Mouse (Mus musculus) CH12.LX (cell line): Measurements from ENCODE around the gene Inpp5f. TPM values are rescaled to one million over a fixed set of nuclear protein-coding genes. Genes with fewer than 3 reads are reported as not detected.
A peak's percentile ranks its signal among the peaks of the same experiment; 100 is the strongest.

Experiments
- DNase-seq: peaks from one replicate; pipeline ENCODE4 v3.0.0-alpha.2; 2013; ENCODE audit errors: extremely low read depth
- H3K27ac ChIP-seq: 2 replicates; pipeline ENCODE4 v1.5.1; 2012; ENCODE audit warnings: low read depth, mild to moderate bottlenecking, control low read depth, moderate library complexity; ENCODE audit not compliant: insufficient read depth
- H3K27me3 ChIP-seq: replicated peaks from 2 replicates; pipeline ENCODE3; 2012; ENCODE audit warnings: inconsistent platforms
- H3K36me3 ChIP-seq, 2 experiments: replicated peaks in 1 of 2; 2 replicates each; pipeline versions ENCODE3 to v1.6.1; 2012; ENCODE audit warnings: inconsistent platforms in 1 of 2, low read length in 1 of 2, mild to moderate bottlenecking in 1 of 2, mixed read lengths in 1 of 2, moderate library complexity in 1 of 2; ENCODE audit not compliant: control insufficient read depth in 1 of 2, insufficient read depth in 1 of 2
- H3K4me1 ChIP-seq, 2 experiments: 2 replicates each; pipeline ENCODE4 v1.6.1; 2012; ENCODE audit warnings: inconsistent platforms in 1 of 2, moderate library complexity in 1 of 2; ENCODE audit not compliant: insufficient read depth in 2 of 2, control insufficient read depth in 1 of 2
- H3K4me2 ChIP-seq: 2 replicates; pipeline ENCODE4 v1.6.1; 2012; ENCODE audit warnings: low read depth, mild to moderate bottlenecking, control low read depth; ENCODE audit not compliant: poor library complexity, insufficient read depth, severe bottlenecking
- H3K4me3 ChIP-seq, 3 experiments: fragments of 150-350 bp in 1 of 3; sonication (generic) in 1 of 3; replicated peaks in 1 of 3; 2 replicates each; pipeline versions ENCODE3 to v1.5.1; 2011 to 2012; ENCODE audit warnings: low read depth in 2 of 3, low read length in 2 of 3, mild to moderate bottlenecking in 2 of 3, moderate library complexity in 2 of 3, control low read depth in 1 of 3, improper control_type of control experiment in 1 of 3, inconsistent platforms in 1 of 3, mixed read lengths in 1 of 3; ENCODE audit not compliant: poor library complexity in 1 of 3
- H3K79me2 ChIP-seq: replicated peaks from 2 replicates; pipeline ENCODE4 v1.6.1; 2012; ENCODE audit warnings: mild to moderate bottlenecking, moderate library complexity; ENCODE audit not compliant: control insufficient read depth, poor library complexity, insufficient read depth, severe bottlenecking; ENCODE audit errors: extremely low read depth
- H3K9ac ChIP-seq: 2 replicates; pipeline ENCODE4 v1.6.1; 2012; ENCODE audit warnings: low read depth, mild to moderate bottlenecking, control low read depth, moderate library complexity; ENCODE audit not compliant: insufficient read depth
- H3K9me3 ChIP-seq: replicated peaks from 2 replicates; pipeline ENCODE3; 2012; ENCODE audit warnings: low read length, inconsistent platforms, mixed read lengths
- BHLHE40 ChIP-seq: IDR thresholded peaks from 2 replicates; pipeline ENCODE4 v1.6.1; 2011; ENCODE audit warnings: mild to moderate bottlenecking, low read depth, low read length, improper control_type of control experiment
- CHD1 ChIP-seq: IDR thresholded peaks from 2 replicates; pipeline ENCODE4 v1.6.1; 2012; ENCODE audit warnings: low read depth, low read length, improper control_type of control experiment, inconsistent platforms
- CHD2 ChIP-seq: IDR thresholded peaks from 2 replicates; pipeline ENCODE4 v1.6.1; 2011; ENCODE audit warnings: low read length, improper control_type of control experiment
- E2F4 ChIP-seq: IDR thresholded peaks from 2 replicates; pipeline ENCODE4 v1.6.1; 2011; ENCODE audit warnings: low read depth, low read length, improper control_type of control experiment; ENCODE audit not compliant: insufficient replicate concordance
- ELF1 ChIP-seq: IDR thresholded peaks from 2 replicates; pipeline ENCODE4 v1.6.1; 2014; ENCODE audit warnings: low read depth, mild to moderate bottlenecking, inconsistent platforms, low read length, improper control_type of control experiment
- EP300 ChIP-seq: IDR thresholded peaks from 2 replicates; pipeline ENCODE4 v1.6.1; 2011; ENCODE audit warnings: low read length, improper control_type of control experiment
- GABPA ChIP-seq: IDR thresholded peaks from 2 replicates; pipeline ENCODE4 v1.6.1; 2012; ENCODE audit warnings: low read depth, low read length, improper control_type of control experiment, inconsistent platforms; ENCODE audit not compliant: insufficient replicate concordance
- HCFC1 ChIP-seq: IDR thresholded peaks from 2 replicates; pipeline ENCODE4 v1.6.1; 2012; ENCODE audit warnings: low read depth, mild to moderate bottlenecking, inconsistent platforms, low read length, improper control_type of control experiment
- IRF4 ChIP-seq: IDR thresholded peaks from 2 replicates; pipeline ENCODE4 v1.6.1; 2014; ENCODE audit warnings: low read depth, mild to moderate bottlenecking, inconsistent platforms, low read length, improper control_type of control experiment
- KAT2A ChIP-seq: IDR thresholded peaks from 2 replicates; pipeline ENCODE4 v1.6.1; 2012; ENCODE audit warnings: low read length, improper control_type of control experiment, inconsistent platforms; ENCODE audit not compliant: insufficient replicate concordance
- MAX ChIP-seq: IDR thresholded peaks from 2 replicates; pipeline ENCODE4 v1.6.1; 2011; ENCODE audit warnings: low read length, improper control_type of control experiment
- MAZ ChIP-seq: IDR thresholded peaks from 2 replicates; pipeline ENCODE4 v1.6.1; 2012; ENCODE audit warnings: low read depth, mild to moderate bottlenecking, inconsistent platforms, low read length, improper control_type of control experiment, moderate library complexity
- MEF2A ChIP-seq: IDR thresholded peaks from 2 replicates; pipeline ENCODE4 v1.6.1; 2014; ENCODE audit warnings: low read depth, mild to moderate bottlenecking, inconsistent platforms, low read length, improper control_type of control experiment, borderline replicate concordance
- MXI1 ChIP-seq: IDR thresholded peaks from 2 replicates; pipeline ENCODE4 v1.6.1; 2011; ENCODE audit warnings: mild to moderate bottlenecking, low read depth, low read length, improper control_type of control experiment
- MYC ChIP-seq: IDR thresholded peaks from 2 replicates; pipeline ENCODE4 v1.6.1; 2011; ENCODE audit warnings: low read depth, mild to moderate bottlenecking, improper control_type of control experiment, low read length
- NRF1 ChIP-seq: IDR thresholded peaks from 2 replicates; pipeline ENCODE4 v1.6.1; 2014; ENCODE audit warnings: low read depth, mild to moderate bottlenecking, inconsistent platforms, low read length, improper control_type of control experiment, moderate library complexity
- POLR2A ChIP-seq: IDR thresholded peaks from 2 replicates; pipeline ENCODE4 v1.6.1; 2011; ENCODE audit warnings: low read depth, mild to moderate bottlenecking, improper control_type of control experiment, low read length
- POLR2AphosphoS2 ChIP-seq: IDR thresholded peaks from 2 replicates; pipeline ENCODE4 v1.6.1; 2011; ENCODE audit warnings: low read depth, low read length, improper control_type of control experiment
- RCOR1 ChIP-seq: conservative IDR thresholded peaks from 2 replicates; pipeline ENCODE4 v1.6.1; 2012; ENCODE audit warnings: low read depth, mild to moderate bottlenecking, inconsistent platforms, low read length, improper control_type of control experiment
- SMC3 ChIP-seq: IDR thresholded peaks from 2 replicates; pipeline ENCODE4 v1.6.1; 2011; ENCODE audit warnings: low read depth, low read length, improper control_type of control experiment
- TBP ChIP-seq: conservative IDR thresholded peaks from 2 replicates; pipeline ENCODE4 v1.6.1; 2011; ENCODE audit warnings: low read depth, low read length, improper control_type of control experiment
- TCF12 ChIP-seq: IDR thresholded peaks from 2 replicates; pipeline ENCODE4 v1.6.1; 2014; ENCODE audit warnings: low read depth, mild to moderate bottlenecking, inconsistent platforms, low read length, improper control_type of control experiment
- UBTF ChIP-seq: IDR thresholded peaks from 2 replicates; pipeline ENCODE4 v1.6.1; 2012; ENCODE audit warnings: low read depth, mild to moderate bottlenecking, inconsistent platforms, low read length, improper control_type of control experiment, moderate library complexity
- USF1 ChIP-seq: IDR thresholded peaks from 2 replicates; pipeline ENCODE4 v1.6.1; 2014; ENCODE audit warnings: low read depth, mild to moderate bottlenecking, inconsistent platforms, low read length, improper control_type of control experiment
- ZKSCAN1 ChIP-seq: IDR thresholded peaks from 2 replicates; pipeline ENCODE4 v1.6.1; 2012; ENCODE audit warnings: low read depth, inconsistent platforms, low read length, improper control_type of control experiment, borderline replicate concordance
- ZMIZ1 ChIP-seq: IDR thresholded peaks from 2 replicates; pipeline ENCODE4 v1.6.1; 2012; ENCODE audit warnings: low read depth, mild to moderate bottlenecking, inconsistent platforms, low read length, improper control_type of control experiment
- dilution Hi-C: fragments of 300-500 bp; cut with MboI; formaldehyde crosslinking; loops from 2 replicates; pipeline ENCODE4 v1.14.3; 2020; ENCODE audit warnings: low sequenced_read_pairs; ENCODE audit not compliant: extremely low pct_unique_long_range_greater_than_20kb, extremely low pct_ligation_motif_present
- in situ Hi-C: fragments of 300-500 bp; cut with MboI; formaldehyde crosslinking; loops from 3 replicates; pipeline ENCODE4 v1.14.3; 2019; ENCODE audit warnings: low sequenced_read_pairs, low pct_ligation_motif_present, low pct_unique_long_range_greater_than_20kb, mixed read lengths
- polyA plus RNA-seq: library from polyadenylated mRNA; unstranded; fragments of >175 nt; gene quantifications from 2 replicates; pipeline ENCODE4 v1.2.1, GENCODE M21; 2012; ENCODE audit warnings: low read depth; ENCODE audit not compliant: insufficient read length
- total RNA-seq, 2 experiments: library from RNA; depleted of rRNA; stranded (reverse); fragments of 300-350 nt in 1 of 2; fragments of >200 nt in 1 of 2; gene quantifications; 2 replicates each; pipeline ENCODE4 v1.2.3; 2012 to 2014

The Inpp5f gene
- total and polyA plus RNA-seq, 3 experiments: 4.0 to 6.2 (median 5.5) TPM

- peak; percentile 61 for TF ChIP-seq MAZ
- 0 out of 2 replicates have a peak, but pooled peaks have one; percentile 16 for TF ChIP-seq TBP
- no peak for TF ChIP-seq EP300
- 0 out of 2 replicates have a peak, but pooled peaks have one; percentile 22 for TF ChIP-seq E2F4
- peak; percentile 45; the same call in 1 of the 2 replicates for TF ChIP-seq ZMIZ1
- no peak for TF ChIP-seq ZKSCAN1
- TF ChIP-seq MXI1: peak; percentile 79; the same call in 1 of the 2 replicates
Measured at GRCm38 (mm10) chr7:128740334-128740733, 129.2 kb downstream of the Inpp5f start, which contains the start of gene Mcmbp (continued).

- DNase-seq: no peak
- Histone ChIP-seq H3K9me3 (peaks cover 3% of the 10 kb centered on the region), H3K79me2 (peaks cover 47% of the 10 kb centered on the region), H3K4me2 (peak overlapping the region; percentile 67), H3K4me3 (peak overlapping the region in 2 of 3 experiments; percentile 52 to 98), H3K27me3 (no peaks in the 10 kb centered on the region), H3K27ac (no peak overlapping the region), H3K36me3 (peaks cover 2 to 22% of the 10 kb centered on the region in 2 experiments), H3K9ac (peak overlapping the region; percentile 77), H3K4me1 (peaks cover 6 to 35% of the 10 kb centered on the region in 2 experiments)
- dilution Hi-C loops (no loop called here), in situ Hi-C loops (no loop called here)
- no peak for TF ChIP-seq BHLHE40
- TF ChIP-seq, all 38 proteins: peak for 0
Measured at GRCm38 (mm10) chr7:128743898-128744297, 132.8 kb downstream of the Inpp5f start.

- DNase-seq: peak; percentile 100
- Histone ChIP-seq H3K4me1 (peaks cover 6 to 35% of the 10 kb centered on the region in 2 experiments), H3K4me2 (peak within 1 kb of the TSS; percentile 99), H3K9ac (peak within 1 kb of the TSS; percentile 93), H3K9me3 (peaks cover 3% of the 10 kb centered on the region), H3K27me3 (no peaks in the 10 kb centered on the region), H3K36me3 (peaks cover 3 to 27% of the 10 kb centered on the region in 2 experiments), H3K27ac (0 out of 2 replicates have a peak within 1 kb of the TSS, but pooled peaks have one; percentile 9), H3K4me3 (peak within 1 kb of the TSS; percentile 96 to 98 (median 98)), H3K79me2 (peaks cover 42% of the 10 kb centered on the region)
- dilution Hi-C loops (no loop called here), in situ Hi-C loops (no loop called here)
- TF ChIP-seq BHLHE40 (peak; percentile 75), SMC3 (no peak), RCOR1 (peak; percentile 84; the same call in 1 of the 2 replicates), TCF12 (peak; percentile 89), CHD1 (no peak), GABPA (peak; percentile 68; the same call in 1 of the 2 replicates), UBTF (0 out of 2 replicates have a peak, but pooled peaks have one; percentile 54), POLR2AphosphoS2 (peak; percentile 93), ZMIZ1 (peak; percentile 83), MYC (0 out of 2 replicates have a peak, but pooled peaks have one; percentile 76), KAT2A (peak; percentile 94; the same call in 1 of the 2 replicates), MXI1 (peak; percentile 36; the same call in 1 of the 2 replicates), CHD2 (peak; percentile 100), EP300 (no peak), TBP (peak; percentile 69; the same call in 1 of the 2 replicates), IRF4 (0 out of 2 replicates have a peak, but pooled peaks have one; percentile 39), HCFC1 (peak; percentile 98), POLR2A (peak; percentile 98), NRF1 (peak; percentile 93), ZKSCAN1 (no peak), ELF1 (peak; percentile 100), MAX (peak; percentile 98), USF1 (peak; percentile 99), MEF2A (0 out of 2 replicates have a peak, but pooled peaks have one; percentile 52)
Measured at GRCm38 (mm10) chr7:128744684-128745485, 133.8 kb downstream of the Inpp5f start, which contains the start of gene Sec23ip. Gene Sec23ip, plus strand, starts transcription at chr7:128744943.
